Mouse (Mus musculus) erythroblast, embryonic 14.5 days (primary cell): ENCODE measurements at regions not wholly inside any gene's neighbourhood (a gene's known extent, or its start where the extent isn't known, plus 50 kb on each side); places are given as distances from the start of the nearest gene placed in this dataset.

Source experiments
- GATA1 ChIP-seq: IDR thresholded peaks from 2 replicates; pipeline ENCODE4 v1.6.1; 2012; ENCODE audit warnings: low read length, inconsistent platforms, mixed read lengths
- TAL1 ChIP-seq: IDR thresholded peaks from 3 replicates; pipeline ENCODE4 v1.6.1; 2012; ENCODE audit warnings: low read length, inconsistent platforms, mixed read lengths

GRCm38 (mm10) chr2:128445443-128445842, 145.6 kb upstream of the Spdye4c start:
- no peak for TF ChIP-seq GATA1
- no peak for TF ChIP-seq TAL1
